Mouse (Mus musculus) spleen, adult 12 weeks (tissue): Measurements from ENCODE around the gene Prrt1.

Experiments used
- DNase-seq: peaks from one replicate; pipeline ENCODE4 v3.0.0; 2022; ENCODE audit warnings: low spot score

Gene Prrt1

GRCm38 (mm10) chr17:34649106-34649864, 20.0 kb downstream of the Prrt1 start:
- no peak for DNase-seq

- DNase-seq: no peak
Measured at GRCm38 (mm10) chr17:34650781-34651180, 21.4 kb downstream of the Prrt1 start.

- DNase-seq: no peak
Measured at GRCm38 (mm10) chr17:34651507-34652221, 22.3 kb downstream of the Prrt1 start.

DNA sequence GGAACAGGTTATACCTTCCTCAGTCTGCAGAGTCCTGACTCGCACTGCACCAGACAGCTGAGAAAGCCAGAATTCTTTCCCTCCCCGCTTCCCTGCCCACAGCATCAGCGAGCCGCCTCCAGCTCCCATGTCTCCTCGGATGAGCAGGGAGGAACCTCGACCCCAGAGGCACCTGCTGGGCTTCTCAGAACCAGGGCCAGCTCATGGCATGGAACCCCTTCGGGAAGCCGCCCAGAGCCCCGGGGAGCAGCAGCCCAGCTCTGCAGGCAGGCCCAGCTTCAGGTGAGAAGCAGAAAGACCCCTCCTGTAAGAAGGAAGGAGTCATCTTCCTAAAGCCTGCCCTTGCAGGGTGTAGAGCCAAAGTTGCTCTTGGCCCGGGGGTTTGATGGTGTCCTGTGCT, 23.2 kb downstream of the Prrt1 start:
- no peak for DNase-seq

DNA sequence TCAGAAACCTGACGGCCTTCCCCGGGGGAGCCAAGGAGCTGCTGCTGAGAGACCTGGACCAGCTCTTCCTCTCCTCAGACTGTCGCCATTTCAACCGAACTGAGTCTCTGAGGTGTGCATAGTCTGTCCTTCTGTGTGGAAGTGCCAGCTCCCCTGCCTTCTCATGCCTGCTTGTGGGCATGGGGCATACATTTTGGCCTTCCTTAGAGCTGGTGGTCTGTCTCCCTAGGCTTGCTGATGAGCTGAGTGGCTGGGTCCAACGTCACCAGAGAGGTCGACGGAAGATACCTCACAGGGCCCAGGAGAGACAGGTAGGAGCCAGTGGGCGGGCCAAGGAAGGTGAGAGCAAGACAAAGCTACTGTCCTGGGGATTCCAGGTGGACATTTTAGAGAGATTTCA, 23.7 kb downstream of the Prrt1 start:
- no peak for DNase-seq

DNA sequence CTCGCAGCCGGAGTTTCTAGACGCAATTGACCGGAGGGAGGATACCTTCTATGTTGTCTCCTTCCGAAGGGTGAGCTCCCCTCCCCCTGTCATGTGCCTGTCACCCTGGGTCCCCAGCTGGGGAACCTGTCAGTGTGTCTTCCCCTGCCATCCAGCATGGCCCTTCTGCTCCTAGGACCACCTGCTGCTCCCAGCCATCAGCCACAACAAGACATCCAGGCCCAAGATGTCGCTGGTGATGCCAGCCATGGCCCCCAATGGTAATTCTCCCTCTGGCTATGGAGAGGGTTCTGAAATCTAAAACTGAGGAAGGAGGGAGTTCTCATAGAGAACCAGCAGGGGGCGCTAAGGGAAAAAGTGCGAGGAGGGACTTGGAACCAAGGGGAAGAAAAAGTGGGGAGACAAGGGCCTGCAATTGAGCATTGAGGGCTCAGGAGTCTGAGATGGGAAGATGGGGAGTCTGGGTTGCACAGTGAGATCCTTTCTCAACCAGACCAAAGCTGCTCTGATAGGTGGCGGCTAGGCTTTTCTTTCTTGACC, 24.5 kb downstream of the Prrt1 start:
- peak; percentile 35 for DNase-seq

DNA sequence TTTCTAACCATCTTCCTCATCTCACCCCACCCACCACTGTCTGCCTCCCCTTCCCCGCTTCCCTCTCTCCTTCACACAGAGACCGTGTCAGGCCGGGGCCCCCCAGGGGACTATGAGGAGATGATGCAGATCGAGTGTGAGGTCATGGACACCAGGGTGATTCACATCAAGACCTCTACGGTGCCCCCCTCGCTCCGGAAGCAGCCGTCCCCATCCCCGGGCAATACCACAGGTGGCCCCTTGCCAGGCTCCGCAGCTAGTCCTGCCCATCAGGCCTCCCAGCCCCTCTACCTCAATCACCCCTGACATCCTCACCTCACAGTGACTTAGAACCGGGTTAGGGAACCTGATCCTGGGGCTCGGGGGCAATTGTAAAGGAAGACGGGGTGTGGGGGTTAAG, 25.1 kb downstream of the Prrt1 start:
- DNase-seq: no peak

- no peak for DNase-seq
Measured at GRCm38 (mm10) chr17:34655160-34655559, 25.8 kb downstream of the Prrt1 start.

- DNase-seq: no peak
Measured at GRCm38 (mm10) chr17:34655581-34655991, 26.3 kb downstream of the Prrt1 start.

GRCm38 (mm10) chr17:34656666-34657065, 27.3 kb downstream of the Prrt1 start:
- no peak for DNase-seq

GRCm38 (mm10) chr17:34657271-34657670, 27.9 kb downstream of the Prrt1 start:
- no peak for DNase-seq

GRCm38 (mm10) chr17:34658145-34658544, 28.8 kb downstream of the Prrt1 start:
- DNase-seq: no peak

GRCm38 (mm10) chr17:34658591-34658990, 29.3 kb downstream of the Prrt1 start:
- DNase-seq: no peak

DNA sequence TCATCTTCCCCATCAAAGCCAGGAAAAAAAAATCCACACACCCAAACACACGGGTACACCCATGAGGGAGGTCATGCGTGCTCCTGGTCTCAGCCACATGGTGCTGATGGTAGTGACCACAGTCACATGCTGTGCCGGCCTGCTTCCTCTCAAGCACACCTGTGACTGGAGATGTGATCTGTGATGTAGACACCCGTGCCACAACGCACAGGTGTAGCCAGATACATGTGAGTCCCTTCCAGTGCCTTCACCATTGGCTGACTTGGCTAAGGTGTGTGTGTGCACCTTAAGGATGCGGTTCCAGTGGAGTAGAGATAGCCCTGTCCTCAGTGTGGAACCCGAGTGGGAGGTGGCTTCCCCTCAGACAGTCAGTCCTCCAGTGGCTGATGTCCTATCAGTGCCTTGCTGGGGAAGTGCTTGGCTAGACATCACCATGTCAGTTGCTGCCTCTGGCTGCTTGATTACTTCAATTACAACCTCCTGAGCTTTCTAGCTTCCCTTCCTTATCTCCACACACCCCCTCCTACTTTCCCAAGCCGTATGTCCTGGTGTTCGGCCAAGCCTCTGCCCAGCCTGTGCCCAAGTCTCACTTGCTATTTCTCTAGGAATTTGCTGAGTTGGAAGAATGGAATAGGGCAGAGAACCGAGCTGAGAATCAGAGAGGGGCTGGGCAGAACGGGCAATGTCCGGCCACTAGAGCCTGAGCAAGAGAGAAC, 30.0 kb downstream of the Prrt1 start:
- DNase-seq: no peak

DNA sequence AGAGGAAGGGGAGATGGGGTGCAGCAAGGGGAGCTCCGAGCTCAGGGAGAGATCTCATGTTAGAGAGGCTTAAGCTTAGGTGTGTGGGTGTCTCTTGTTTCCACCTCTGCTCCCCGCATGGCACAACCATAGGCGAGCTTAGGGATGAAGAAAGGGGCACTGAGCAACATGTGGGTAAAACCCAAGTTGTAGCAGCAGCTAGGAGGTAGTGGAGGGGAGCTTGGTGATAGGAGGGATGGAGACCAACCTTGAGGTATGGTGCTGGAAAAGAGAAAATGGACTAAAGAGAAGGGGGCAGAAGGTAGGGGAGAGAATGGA, 30.5 kb downstream of the Prrt1 start:
- no peak for DNase-seq

GRCm38 (mm10) chr17:34660259-34660820, 31.0 kb downstream of the Prrt1 start:
- DNase-seq: no peak

GRCm38 (mm10) chr17:34661121-34661591, 31.8 kb downstream of the Prrt1 start:
- no peak for DNase-seq

DNA sequence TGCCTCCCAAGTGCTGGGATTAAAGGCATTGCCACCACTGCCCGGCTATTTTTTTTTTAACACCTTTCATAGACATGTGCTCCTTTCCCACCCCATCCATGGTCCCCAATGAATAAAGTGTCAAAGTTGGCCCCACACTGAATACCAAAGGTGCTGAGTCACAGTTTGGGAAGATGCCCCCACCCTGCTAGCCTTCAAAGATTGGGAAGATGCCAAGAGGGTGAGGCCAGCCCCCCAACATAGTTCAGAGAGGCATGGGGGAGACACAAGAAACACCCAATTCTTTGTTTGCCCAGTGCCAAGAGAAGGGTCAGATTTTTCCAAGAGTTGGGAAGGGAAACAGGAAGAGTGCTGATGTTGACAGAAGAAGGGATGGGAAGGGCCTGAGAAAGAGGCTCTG, 33.1 kb downstream of the Prrt1 start:
- DNase-seq: no peak

- no peak for DNase-seq
Measured at GRCm38 (mm10) chr17:34662978-34663377, 33.6 kb downstream of the Prrt1 start.

- DNase-seq: no peak
Measured at GRCm38 (mm10) chr17:34663558-34663957, 34.2 kb downstream of the Prrt1 start.

- DNase-seq: no peak
Measured at GRCm38 (mm10) chr17:34664472-34664871, 35.1 kb downstream of the Prrt1 start.

- DNase-seq: no peak
Measured at GRCm38 (mm10) chr17:34670235-34670634, 40.9 kb downstream of the Prrt1 start, which contains the start of gene Tnxb. Gene Tnxb (plus strand): TSS chr17:34670535.
